Mouse (Mus musculus) intestine, embryonic 16.5 days (tissue): Measurements from ENCODE around the gene Cd36. TPM values are rescaled to one million over a fixed set of nuclear protein-coding genes. Genes with fewer than 3 reads are reported as not detected.
"Not testable (repeated sequence)": the region's sequence is repeated elsewhere in the genome, so short reads cannot be mapped to it uniquely, and the experiment has no call there.

ENCODE experiments used
- ATAC-seq: fragments of 200-750 bp; cut with Nextera tagmentation; 2 replicates; pipeline ENCODE4 v1.8.0; 2017; ENCODE audit warnings: moderate TSS enrichment, moderate library complexity
- H3K27ac ChIP-seq: fragments of 300-500 bp; sonication (generic); 2 replicates; pipeline ENCODE4 v1.5.1; 2014; ENCODE audit warnings: mild to moderate bottlenecking, low read length
- H3K27me3 ChIP-seq: fragments of 300-500 bp; sonication (generic); replicated peaks from 2 replicates; pipeline ENCODE4 v1.6.1; 2014; ENCODE audit warnings: low read length, control low read depth, mixed read lengths; ENCODE audit not compliant: control insufficient read depth, insufficient read depth
- H3K36me3 ChIP-seq: fragments of 300-500 bp; sonication (generic); 2 replicates; pipeline ENCODE4 v1.6.1; 2014; ENCODE audit warnings: low read length, control low read depth; ENCODE audit not compliant: control insufficient read depth, insufficient read depth
- H3K4me1 ChIP-seq: fragments of 300-500 bp; sonication (generic); 2 replicates; pipeline ENCODE4 v1.6.1; 2014; ENCODE audit warnings: low read length, control low read depth, mixed read lengths; ENCODE audit not compliant: control insufficient read depth, insufficient read depth
- H3K4me2 ChIP-seq: fragments of 300-500 bp; sonication (generic); 2 replicates; pipeline ENCODE4 v1.6.1; 2014; ENCODE audit warnings: low read depth, low read length, control low read depth
- H3K4me3 ChIP-seq: fragments of 300-500 bp; sonication (generic); 2 replicates; pipeline ENCODE4 v1.5.1; 2014; ENCODE audit warnings: mild to moderate bottlenecking, low read length
- H3K9ac ChIP-seq: fragments of 300-500 bp; sonication (generic); 2 replicates; pipeline ENCODE4 v1.6.1; 2014; ENCODE audit warnings: low read depth, low read length
- H3K9me3 ChIP-seq: fragments of 300-500 bp; sonication (generic); 2 replicates; pipeline ENCODE4 v1.6.1; 2016; ENCODE audit warnings: low read length, control low read depth; ENCODE audit not compliant: control insufficient read depth
- WGBS: fragments of 180-500 bp; shearing (Covaris S2); extraction: QIAGEN DNeasy Blood & Tissue Kit; methylation state at CpG from one replicate; pipeline ENCODE4 v1.1.7; 2014; 5-methylcytosine and 5-hydroxymethylcytosine counted together
- polyA plus RNA-seq: library from polyadenylated mRNA; unstranded; fragments of >200 nt; fragmentation: Nextera tagmentation; extraction: Ambion mirVana; gene quantifications from 2 replicates; pipeline ENCODE4 v1.2.1, GENCODE M21; 2015

The Cd36 gene
- polyA plus RNA-seq, 1 experiment from 2014 or later = 44.9 TPM

- not testable (repeated sequence) for H3K4me3 ChIP-seq, H3K36me3 ChIP-seq, ATAC-seq, H3K9ac ChIP-seq, H3K27ac ChIP-seq, H3K27me3 ChIP-seq, H3K4me2 ChIP-seq, H3K9me3 ChIP-seq, H3K4me1 ChIP-seq
- WGBS = 97% methylated on average over 5 of the region's 5 CpGs
Measured at GRCm38 (mm10) chr5:17897641-17898040, 9.0 kb upstream of the Cd36 start.

- H3K36me3 ChIP-seq = no peaks in the 10 kb centered on the region
- WGBS = 62% methylated on average over 2 of the region's 2 CpGs
- no peaks in the 10 kb centered on the region for H3K4me1 ChIP-seq
- H3K9me3 ChIP-seq = no peaks in the 10 kb centered on the region
- no peak overlapping the region for H3K27ac ChIP-seq
- H3K9ac ChIP-seq = no peak overlapping the region
- no peaks in the 10 kb centered on the region for H3K27me3 ChIP-seq
- no peak overlapping the region for H3K4me2 ChIP-seq
- H3K4me3 ChIP-seq = no peak overlapping the region
- ATAC-seq = no peak
Measured at GRCm38 (mm10) chr5:17893577-17894172, 5.1 kb upstream of the Cd36 start.

- Histone ChIP-seq H3K9me3 (no peaks in the 10 kb centered on the region), H3K4me2 (no peak overlapping the region), H3K27me3 (no peaks in the 10 kb centered on the region), H3K9ac (no peak overlapping the region), H3K27ac (no peak overlapping the region), H3K4me1 (no peaks in the 10 kb centered on the region), H3K4me3 (no peak overlapping the region), H3K36me3 (no peaks in the 10 kb centered on the region)
- 93% methylated on average over 1 of the region's 1 CpGs for WGBS
- no peak for ATAC-seq
Measured at GRCm38 (mm10) chr5:17889291-17889690, 690 bp upstream of the Cd36 start.

- 74% methylated on average over 3 of the region's 3 CpGs for WGBS
Measured at GRCm38 (mm10) chr5:17886377-17886776, 2.2 kb downstream of the Cd36 start.

GRCm38 (mm10) chr5:17883357-17883875 lies 5.2 kb downstream of the Cd36 start:
- Histone ChIP-seq H3K36me3 (no peaks in the 10 kb centered on the region), H3K9me3 (no peaks in the 10 kb centered on the region), H3K4me2 (no peak overlapping the region), H3K27ac (no peak overlapping the region), H3K9ac (no peak overlapping the region), H3K4me3 (no peak overlapping the region), H3K4me1 (no peaks in the 10 kb centered on the region; the same call in 1 of the 2 replicates), H3K27me3 (no peaks in the 10 kb centered on the region)
- WGBS = 67% methylated on average over 3 of the region's 3 CpGs
- no peak for ATAC-seq

More at GRCm38 (mm10) chr5:17886377-17886776, 2.2 kb downstream of the Cd36 start:
- Histone ChIP-seq H3K36me3 (no peaks in the 10 kb centered on the region), H3K27ac (no peak overlapping the region; the same call in 1 of the 2 replicates), H3K4me3 (no peak overlapping the region), H3K4me1 (no peaks in the 10 kb centered on the region; the same call in 1 of the 2 replicates), H3K9ac (no peak overlapping the region), H3K9me3 (no peaks in the 10 kb centered on the region), H3K27me3 (no peaks in the 10 kb centered on the region), H3K4me2 (no peak overlapping the region)
- no peak for ATAC-seq

- Histone ChIP-seq H3K27ac (no peak overlapping the region), H3K9me3 (no peaks in the 10 kb centered on the region), H3K9ac (no peak overlapping the region), H3K4me1 (no peaks in the 10 kb centered on the region; the same call in 1 of the 2 replicates), H3K4me2 (no peak overlapping the region), H3K4me3 (no peak overlapping the region), H3K36me3 (no peaks in the 10 kb centered on the region), H3K27me3 (no peaks in the 10 kb centered on the region)
- WGBS = 74% methylated on average over 2 of the region's 2 CpGs
- ATAC-seq = 0 out of 2 replicates have a peak, but pooled peaks have one; percentile 9
Measured at GRCm38 (mm10) chr5:17881542-17881896, 7.1 kb downstream of the Cd36 start.

- H3K9ac ChIP-seq = no peak overlapping the region
- H3K4me3 ChIP-seq = no peak overlapping the region
- no peak overlapping the region for H3K4me2 ChIP-seq
- H3K36me3 ChIP-seq = no peaks in the 10 kb centered on the region
- H3K27me3 ChIP-seq = no peaks in the 10 kb centered on the region
- no peaks in the 10 kb centered on the region for H3K9me3 ChIP-seq
- 61% methylated on average over 4 of the region's 4 CpGs for WGBS
- peak; percentile 87 for ATAC-seq
- no peak overlapping the region for H3K27ac ChIP-seq
- no peaks in the 10 kb centered on the region; the same call in 1 of the 2 replicates for H3K4me1 ChIP-seq
Measured at GRCm38 (mm10) chr5:17880799-17881541, 7.6 kb downstream of the Cd36 start.

GRCm38 (mm10) chr5:17879924-17880323 lies 8.7 kb downstream of the Cd36 start:
- H3K9me3 ChIP-seq = no peaks in the 10 kb centered on the region
- peak; percentile 34; the same call in 1 of the 2 replicates for ATAC-seq
- H3K36me3 ChIP-seq = no peaks in the 10 kb centered on the region
- H3K4me3 ChIP-seq = no peak overlapping the region
- no peaks in the 10 kb centered on the region; the same call in 1 of the 2 replicates for H3K4me1 ChIP-seq
- H3K27me3 ChIP-seq = no peaks in the 10 kb centered on the region
- no peak overlapping the region for H3K27ac ChIP-seq
- H3K4me2 ChIP-seq = no peak overlapping the region
- WGBS = 80% methylated on average over 1 of the region's 1 CpGs
- no peak overlapping the region for H3K9ac ChIP-seq

- peak overlapping the region; percentile 54; the same call in 1 of the 2 replicates for H3K27ac ChIP-seq
- 70% methylated on average over 7 of the region's 7 CpGs for WGBS
- peak; percentile 61 for ATAC-seq
- H3K4me2 ChIP-seq = no peak overlapping the region
- no peaks in the 10 kb centered on the region for H3K9me3 ChIP-seq
- H3K9ac ChIP-seq = no peak overlapping the region
- H3K4me3 ChIP-seq = no peak overlapping the region
- H3K36me3 ChIP-seq = no peaks in the 10 kb centered on the region
- no peaks in the 10 kb centered on the region for H3K27me3 ChIP-seq
- H3K4me1 ChIP-seq = no peaks in the 10 kb centered on the region
Measured at GRCm38 (mm10) chr5:17877044-17877443, 11.6 kb downstream of the Cd36 start.
